Comparison of ENCODE assay signal across 19 mouse cellular contexts in genomic region chr4:131350268-131350667, GRCm38 (mm10).
DNase-seq lines count a peak whose midpoint lies in the region; ATAC-seq lines count a peak whose summit lies in the region.
"Had no signal": no experiment of that assay in that cellular context is flagged by ENCODE, and none has a peak within 500 bp of the region (broad histone marks: within the 10 kb centered on the region; RNA-seq: fewer than 3 reads in every experiment).

No protein-coding gene starts in this region.

- no peaks in the 10 kb centered on the region for H3K9me3 ChIP-seq in forebrain, embryonic 14.5 days (replicated peaks; ENCODE audit: control insufficient read depth, low read length)
- no peaks in the 10 kb centered on the region for H3K9me3 ChIP-seq in forebrain, embryonic 11.5 days (ENCODE audit: control insufficient read depth, low read length)
- H3K9me3 ChIP-seq in hindbrain, embryonic 14.5 days (ENCODE audit: control insufficient read depth, low read length): no peaks in the 10 kb centered on the region
- H3K9me3 ChIP-seq in hindbrain, embryonic 13.5 days: no peaks in the 10 kb centered on the region
- H3K9me3 ChIP-seq in forebrain, embryonic 16.5 days (ENCODE audit: control insufficient read depth, low read length): no peaks in the 10 kb centered on the region
- H3K9me3 ChIP-seq in midbrain, embryonic 16.5 days (replicated peaks; ENCODE audit: control insufficient read depth, low read length, poor library complexity, severe bottlenecking): no peaks in the 10 kb centered on the region
- H3K9me3 ChIP-seq: embryonic facial prominence, embryonic 13.5 days; embryonic facial prominence, embryonic 15.5 days had no signal

- no peak overlapping the region for H3K4me2 ChIP-seq in forebrain, embryonic 14.5 days (ENCODE audit: low read length)
- H3K4me2 ChIP-seq in forebrain, embryonic 11.5 days (ENCODE audit: low read depth, low read length, severe bottlenecking): no peak overlapping the region
- no peak overlapping the region for H3K4me2 ChIP-seq in hindbrain, embryonic 14.5 days (replicated peaks)
- no peak overlapping the region for H3K4me2 ChIP-seq in hindbrain, embryonic 13.5 days
- H3K4me2 ChIP-seq in forebrain, embryonic 16.5 days (ENCODE audit: low read length): no peak overlapping the region
- H3K4me2 ChIP-seq in midbrain, embryonic 16.5 days (ENCODE audit: low read length): no peak overlapping the region
- H3K4me2 ChIP-seq: embryonic facial prominence, embryonic 13.5 days; embryonic facial prominence, embryonic 15.5 days had no signal

- H3K4me1 ChIP-seq in forebrain, embryonic 14.5 days (ENCODE audit: control insufficient read depth, insufficient read depth, low read length): 0 out of 2 replicates have a peak, but pooled peaks cover 3% of the 10 kb centered on the region
- H3K4me1 ChIP-seq in forebrain, embryonic 11.5 days (replicated peaks; ENCODE audit: control insufficient read depth, insufficient read depth, low read length): no peaks in the 10 kb centered on the region
- H3K4me1 ChIP-seq in hindbrain, embryonic 14.5 days (replicated peaks; ENCODE audit: control insufficient read depth, insufficient read depth, low read length): 0 out of 2 replicates have a peak, but pooled peaks cover 5% of the 10 kb centered on the region
- peaks cover 7% of the 10 kb centered on the region for H3K4me1 ChIP-seq in hindbrain, embryonic 13.5 days (replicated peaks)
- peaks cover 7% of the 10 kb centered on the region for H3K4me1 ChIP-seq in forebrain, embryonic 16.5 days (replicated peaks; ENCODE audit: control insufficient read depth, insufficient read depth, low read length)
- H3K4me1 ChIP-seq in midbrain, embryonic 16.5 days (ENCODE audit: control insufficient read depth, insufficient read depth, low read length): peaks cover 2% of the 10 kb centered on the region; the same call in 1 of the 2 replicates
- H3K4me1 ChIP-seq: embryonic facial prominence, embryonic 13.5 days; embryonic facial prominence, embryonic 15.5 days had no signal

- no peaks in the 10 kb centered on the region for H3K36me3 ChIP-seq in forebrain, embryonic 14.5 days (ENCODE audit: control insufficient read depth, insufficient read depth, low read length)
- no peaks in the 10 kb centered on the region for H3K36me3 ChIP-seq in forebrain, embryonic 11.5 days (ENCODE audit: control insufficient read depth, insufficient read depth, low read length)
- no peaks in the 10 kb centered on the region for H3K36me3 ChIP-seq in hindbrain, embryonic 14.5 days (replicated peaks; ENCODE audit: control insufficient read depth, insufficient read depth)
- H3K36me3 ChIP-seq in hindbrain, embryonic 13.5 days: no peaks in the 10 kb centered on the region
- H3K36me3 ChIP-seq in forebrain, embryonic 16.5 days (ENCODE audit: control insufficient read depth, insufficient read depth): no peaks in the 10 kb centered on the region
- H3K36me3 ChIP-seq in midbrain, embryonic 16.5 days (ENCODE audit: control insufficient read depth, insufficient read depth, low read length): no peaks in the 10 kb centered on the region
- H3K36me3 ChIP-seq: embryonic facial prominence, embryonic 13.5 days; embryonic facial prominence, embryonic 15.5 days had no signal

- WGBS in forebrain, embryonic 14.5 days: 26% methylated on average over 7 of the region's 7 CpGs
- 60% methylated on average over 7 of the region's 7 CpGs for WGBS in forebrain, embryonic 11.5 days
- WGBS in hindbrain, embryonic 14.5 days: 41% methylated on average over 7 of the region's 7 CpGs
- 56% methylated on average over 7 of the region's 7 CpGs for WGBS in hindbrain, embryonic 13.5 days
- 30% methylated on average over 7 of the region's 7 CpGs for WGBS in forebrain, embryonic 16.5 days
- WGBS in midbrain, embryonic 16.5 days: 45% methylated on average over 7 of the region's 7 CpGs

- no peak overlapping the region for H3K4me3 ChIP-seq in forebrain, embryonic 14.5 days (ENCODE audit: low read depth, low read length)
- H3K4me3 ChIP-seq in forebrain, embryonic 11.5 days (ENCODE audit: low read depth, low read length): no peak overlapping the region
- no peak overlapping the region for H3K4me3 ChIP-seq in hindbrain, embryonic 14.5 days (replicated peaks; ENCODE audit: low read length)
- no peak overlapping the region for H3K4me3 ChIP-seq in hindbrain, embryonic 13.5 days
- no peak overlapping the region for H3K4me3 ChIP-seq in forebrain, embryonic 16.5 days (replicated peaks; ENCODE audit: low read length)
- H3K4me3 ChIP-seq in midbrain, embryonic 16.5 days (ENCODE audit: low read depth, low read length): no peak overlapping the region
- H3K4me3 ChIP-seq: embryonic facial prominence, embryonic 13.5 days; embryonic facial prominence, embryonic 15.5 days; erythroblast, embryonic 14.5 days had no signal

- ATAC-seq in forebrain, embryonic 14.5 days: no peak
- ATAC-seq in forebrain, embryonic 11.5 days (replicated peaks; ENCODE audit: low FRiP score): no peak
- no peak for ATAC-seq in hindbrain, embryonic 14.5 days (ENCODE audit: low FRiP score)
- ATAC-seq in hindbrain, embryonic 13.5 days (ENCODE audit: low FRiP score): no peak
- peak; percentile 38; the same call in 1 of the 2 replicates for ATAC-seq in forebrain, embryonic 16.5 days
- no peak for ATAC-seq in midbrain, embryonic 16.5 days

- no peak overlapping the region for H3K27ac ChIP-seq in forebrain, embryonic 14.5 days (ENCODE audit: low read depth, low read length)
- no peak overlapping the region for H3K27ac ChIP-seq in forebrain, embryonic 11.5 days (ENCODE audit: low read depth, low read length)
- H3K27ac ChIP-seq in hindbrain, embryonic 14.5 days: no peak overlapping the region
- H3K27ac ChIP-seq in hindbrain, embryonic 13.5 days: no peak overlapping the region
- H3K27ac ChIP-seq in forebrain, embryonic 16.5 days (ENCODE audit: low read length): no peak overlapping the region; the same call in 1 of the 2 replicates
- H3K27ac ChIP-seq in midbrain, embryonic 16.5 days (ENCODE audit: low read length): no peak overlapping the region
- H3K27ac ChIP-seq: embryonic facial prominence, embryonic 13.5 days; embryonic facial prominence, embryonic 15.5 days had no signal

- DNase-seq in forebrain, embryonic 14.5 days (ENCODE audit: low spot score): peak; percentile 41
- DNase-seq in forebrain, embryonic 11.5 days (ENCODE audit: low spot score): no peak
- peak; percentile 28 for DNase-seq in hindbrain, embryonic 14.5 days (ENCODE audit: low spot score)
- no peak for DNase-seq in cerebellum, adult 9-11 months
- DNase-seq: adrenal gland, adult 2 months; adrenal gland, postnatal 10 days; adrenal gland, postnatal 25 days; cerebellum, adult 11-12 months; cerebellum, adult 2 months; cerebellum, adult 9-10 months; cerebellum, postnatal 14 days; cerebellum, postnatal 36 days; embryo, embryonic 11 days had no signal

- H3K9ac ChIP-seq in forebrain, embryonic 14.5 days (ENCODE audit: low read length): no peak overlapping the region
- H3K9ac ChIP-seq in forebrain, embryonic 11.5 days (ENCODE audit: low read length): no peak overlapping the region
- H3K9ac ChIP-seq in hindbrain, embryonic 14.5 days: no peak overlapping the region
- H3K9ac ChIP-seq in hindbrain, embryonic 13.5 days: no peak overlapping the region
- H3K9ac ChIP-seq in forebrain, embryonic 16.5 days (replicated peaks; ENCODE audit: low read depth, low read length): no peak overlapping the region
- H3K9ac ChIP-seq in midbrain, embryonic 16.5 days (ENCODE audit: low read depth, low read length): no peak overlapping the region
- H3K9ac ChIP-seq: embryonic facial prominence, embryonic 13.5 days; embryonic facial prominence, embryonic 15.5 days had no signal

- no peaks in the 10 kb centered on the region for H3K27me3 ChIP-seq in forebrain, embryonic 14.5 days (replicated peaks; ENCODE audit: control insufficient read depth, insufficient read depth, low read length)
- no peaks in the 10 kb centered on the region for H3K27me3 ChIP-seq in forebrain, embryonic 11.5 days (ENCODE audit: control insufficient read depth, insufficient read depth, low read length)
- H3K27me3 ChIP-seq in hindbrain, embryonic 14.5 days (ENCODE audit: control insufficient read depth, insufficient read depth, low read length): no peaks in the 10 kb centered on the region
- H3K27me3 ChIP-seq in hindbrain, embryonic 13.5 days: 0 out of 2 replicates have a peak, but pooled peaks cover 3% of the 10 kb centered on the region
- no peaks in the 10 kb centered on the region for H3K27me3 ChIP-seq in forebrain, embryonic 16.5 days (replicated peaks; ENCODE audit: control insufficient read depth, insufficient read depth, low read length)
- no peaks in the 10 kb centered on the region for H3K27me3 ChIP-seq in midbrain, embryonic 16.5 days (ENCODE audit: control insufficient read depth, insufficient read depth, low read depth, low read length)

Comparison
In these comparisons a context has a peak if more than half of its experiments do, and no peak if none do; other contexts are left out.
1. DNase-seq: peak in forebrain, embryonic 14.5 days (single experiment) and hindbrain, embryonic 14.5 days (single experiment); none in forebrain, embryonic 11.5 days (single experiment) and cerebellum, adult 9-11 months (single experiment).